Mouse (Mus musculus) testis, adult 2 months (tissue): Measurements from ENCODE around the gene Sparcl1.

Source experiments
- CTCF ChIP-seq: fragments of 200-500 bp; IDR thresholded peaks from 2 replicates; pipeline ENCODE4 v1.5.1; 2012; ENCODE audit warnings: low read depth, mild to moderate bottlenecking, inconsistent platforms, low read length, moderate library complexity; ENCODE audit not compliant: control insufficient read depth, insufficient read depth, insufficient replicate concordance
- POLR2A ChIP-seq: fragments of 200-500 bp; IDR thresholded peaks from 2 replicates; pipeline ENCODE4 v1.6.1; 2012; ENCODE audit warnings: low read depth, mild to moderate bottlenecking, inconsistent platforms, low read length, moderate library complexity; ENCODE audit not compliant: control insufficient read depth

GRCm38 (mm10) chr5:104071048-104071447 lies 42.5 kb downstream of the Sparcl1 start:
- no peak for TF ChIP-seq POLR2A
- TF ChIP-seq CTCF, result no peak
